Mouse (Mus musculus) liver, embryonic 15.5 days (tissue): Measurements from ENCODE around the gene Rimkla. TPM values are rescaled to one million over a fixed set of nuclear protein-coding genes. Genes with fewer than 3 reads are reported as not detected.

Experiments used
- ATAC-seq: fragments of 200-750 bp; cut with Nextera tagmentation; 2 replicates; pipeline ENCODE4 v1.8.0; 2017; ENCODE audit warnings: moderate number of reproducible peaks, mild to moderate bottlenecking, moderate library complexity; ENCODE audit not compliant: insufficient read depth
- H3K27ac ChIP-seq: fragments of 300-500 bp; sonication (generic); replicated peaks from 2 replicates; pipeline ENCODE4 v1.5.1; 2015; ENCODE audit warnings: mild to moderate bottlenecking, inconsistent platforms
- H3K27me3 ChIP-seq: fragments of 300-500 bp; sonication (generic); 2 replicates; pipeline ENCODE4 v1.6.1; 2015; ENCODE audit warnings: mild to moderate bottlenecking, inconsistent platforms
- H3K36me3 ChIP-seq: fragments of 300-500 bp; sonication (generic); replicated peaks from 2 replicates; pipeline ENCODE4 v1.6.1; 2015; ENCODE audit warnings: moderate library complexity, mild to moderate bottlenecking, inconsistent platforms
- H3K4me1 ChIP-seq: fragments of 300-500 bp; sonication (generic); replicated peaks from 2 replicates; pipeline ENCODE4 v1.6.1; 2015; ENCODE audit warnings: inconsistent platforms
- H3K4me2 ChIP-seq: fragments of 300-500 bp; sonication (generic); 2 replicates; pipeline ENCODE4 v1.6.1; 2015; ENCODE audit warnings: moderate library complexity, mild to moderate bottlenecking, inconsistent platforms
- H3K4me3 ChIP-seq: fragments of 300-500 bp; sonication (generic); replicated peaks from 2 replicates; pipeline ENCODE4 v1.5.1; 2015; ENCODE audit warnings: mild to moderate bottlenecking, inconsistent platforms
- H3K9ac ChIP-seq: fragments of 300-500 bp; sonication (generic); 2 replicates; pipeline ENCODE4 v1.6.1; 2015; ENCODE audit warnings: moderate library complexity, mild to moderate bottlenecking, inconsistent platforms
- H3K9me3 ChIP-seq: fragments of 300-500 bp; sonication (generic); replicated peaks from 2 replicates; pipeline ENCODE4 v1.6.1; 2016; ENCODE audit warnings: inconsistent platforms
- WGBS: fragments of 180-500 bp; shearing (Covaris S2); methylation state at CpG from one replicate; pipeline ENCODE4 v1.1.7; 2015; ENCODE audit warnings: mixed read lengths; ENCODE audit not compliant: insufficient replicate concordance; 5-methylcytosine and 5-hydroxymethylcytosine counted together
- polyA plus RNA-seq: library from polyadenylated mRNA; unstranded; fragments of >200 nt; fragmentation: Nextera tagmentation; extraction: Ambion mirVana; gene quantifications from 2 replicates; pipeline ENCODE4 v1.2.1, GENCODE M21; 2015

Gene Rimkla
- polyA plus RNA-seq, 1 experiment from 2014 or later: not detected

DNA sequence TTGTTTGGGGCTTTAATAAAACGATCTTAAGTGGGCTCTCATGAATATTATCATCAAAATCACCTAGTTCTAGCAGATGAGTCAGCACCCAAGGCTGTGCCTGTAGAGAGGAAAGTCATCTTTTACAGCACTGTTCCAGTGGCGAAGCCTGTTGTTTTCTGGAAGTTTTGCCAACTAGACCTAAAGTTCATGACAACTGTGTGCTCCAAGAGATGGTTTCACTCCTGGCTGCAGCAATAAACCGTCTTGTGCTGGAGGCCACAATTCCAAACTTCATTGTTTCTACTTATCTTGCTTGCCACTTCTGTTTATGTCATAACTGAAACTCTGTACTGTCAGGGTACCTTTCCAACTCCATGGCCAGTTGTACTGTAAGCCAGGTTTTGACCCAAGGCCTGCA lies 75.2 kb downstream of the Rimkla start:
- no peaks in the 10 kb centered on the region for H3K9me3 ChIP-seq
- no peak overlapping the region for H3K4me3 ChIP-seq
- no peaks in the 10 kb centered on the region for H3K36me3 ChIP-seq
- H3K4me2 ChIP-seq: no peak overlapping the region
- ATAC-seq: no peak
- H3K4me1 ChIP-seq: peaks cover 46% of the 10 kb centered on the region
- WGBS: 45% methylated on average over 3 of the region's 3 CpGs
- no peak overlapping the region for H3K27ac ChIP-seq
- no peak overlapping the region for H3K9ac ChIP-seq
- H3K27me3 ChIP-seq: peaks cover 33% of the 10 kb centered on the region

Other genes starting within 250 kb of the Rimkla start
- not detected in 2 replicates for gene Cldn19, start 237.2 kb downstream of the Rimkla start, polyA plus RNA-seq
- gene Ybx1, start 198.0 kb downstream of the Rimkla start, polyA plus RNA-seq: 219 and 221 TPM in 2 replicates
- 44.8 and 53.9 TPM in 2 replicates for gene Ppih, start 172.1 kb downstream of the Rimkla start, polyA plus RNA-seq
- 1.1 and 1.5 TPM in 2 replicates for gene Ccdc30, start 77.1 kb downstream of the Rimkla start, polyA plus RNA-seq
- gene Ppcs, start 70.2 kb downstream of the Rimkla start, polyA plus RNA-seq: 13.0 and 14.5 TPM in 2 replicates
- 0.09 and 0.13 TPM in 2 replicates for gene Zmynd12, start 69.8 kb downstream of the Rimkla start, polyA plus RNA-seq
- 4.9 and 5.6 TPM in 2 replicates for gene Foxj3, start 44.4 kb upstream of the Rimkla start, polyA plus RNA-seq
- gene Frg2f1, start 46.9 kb upstream of the Rimkla start, polyA plus RNA-seq: 1.3 and 1.4 TPM in 2 replicates
- 0.28 TPM in 1 of 2 replicates, not detected in the other for gene Guca2a, start 145.1 kb upstream of the Rimkla start, polyA plus RNA-seq
- 0.15 and 0.28 TPM in 2 replicates for gene Guca2b, start 166.3 kb upstream of the Rimkla start, polyA plus RNA-seq
- gene Hivep3, start 241.2 kb upstream of the Rimkla start, polyA plus RNA-seq: 1.9 and 2.2 TPM in 2 replicates